Mouse (Mus musculus) olfactory bulb, adult 2 months (tissue): Measurements from ENCODE around the gene Pcp2.

Experiments
- CTCF ChIP-seq: fragments of 200-500 bp; IDR thresholded peaks from 2 replicates; pipeline ENCODE4 v1.5.1; 2012; ENCODE audit warnings: low read depth, mild to moderate bottlenecking, low read length, moderate library complexity; ENCODE audit not compliant: insufficient read depth
- POLR2A ChIP-seq: fragments of 200-500 bp; IDR thresholded peaks from 2 replicates; pipeline ENCODE4 v1.6.1; 2012; ENCODE audit warnings: mild to moderate bottlenecking, low read depth, low read length, moderate library complexity; ENCODE audit not compliant: insufficient read depth

- TF ChIP-seq POLR2A, result no peak
- no peak for TF ChIP-seq CTCF
Observed at GRCm38 (mm10) chr8:3645804-3646203, 20.5 kb upstream of the Pcp2 start.
